Comparison of ENCODE assay signal across 12 mouse cellular contexts in the genomic region with DNA sequence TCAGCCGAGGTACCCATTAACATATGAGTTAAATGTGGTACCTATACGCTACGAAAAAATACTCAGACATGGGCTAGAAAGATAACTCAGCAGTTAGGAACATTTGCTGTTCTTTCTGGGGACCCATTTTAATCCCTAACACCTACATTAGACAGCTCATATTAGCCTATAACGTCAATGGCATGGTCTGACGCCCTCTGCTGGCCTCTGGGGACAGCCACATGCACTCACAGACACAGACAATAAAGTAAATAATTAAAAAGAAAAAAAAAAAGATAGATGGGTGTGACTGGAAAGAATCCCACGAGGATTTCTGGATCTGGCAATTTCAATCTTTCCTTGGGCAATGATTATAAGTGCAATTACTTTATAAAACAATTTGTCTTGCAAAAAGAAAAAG. TPM values are rescaled to one million over a fixed set of nuclear protein-coding genes. Genes with fewer than 3 reads are reported as not detected.
DNase-seq lines count a peak whose midpoint lies in the region; ATAC-seq and TF ChIP-seq lines count a peak whose summit lies in the region.
"Had no signal": no experiment of that assay in that cellular context is flagged by ENCODE, and none has a peak within 500 bp of the region (broad histone marks: within the 10 kb centered on the region; RNA-seq: fewer than 3 reads in every experiment).

No protein-coding gene starts in this region.

- H3K9me3 ChIP-seq in kidney, postnatal 0 days (replicated peaks; ENCODE audit: low read length), result no peaks in the 10 kb centered on the region
- H3K9me3 ChIP-seq in E14TG2a.4 (ENCODE audit: low read length), result no peaks in the 10 kb centered on the region
- H3K9me3 ChIP-seq in midbrain, embryonic 13.5 days, result no peaks in the 10 kb centered on the region
- H3K9me3 ChIP-seq: midbrain, embryonic 12.5 days had no signal

- whole genome bisulfite sequencing in kidney, postnatal 0 days, result 52% methylated on average over 6 of the region's 6 CpGs
- 48% methylated on average over 6 of the region's 6 CpGs for WGBS in midbrain, embryonic 13.5 days

- H3K9ac ChIP-seq in kidney, postnatal 0 days (ENCODE audit: low read depth, low read length), result no peak overlapping the region
- H3K9ac ChIP-seq in midbrain, embryonic 13.5 days (replicated peaks), result no peak overlapping the region
- H3K9ac ChIP-seq: midbrain, embryonic 12.5 days had no signal

- H3K4me1 ChIP-seq in kidney, postnatal 0 days (replicated peaks; ENCODE audit: insufficient read depth, low read length), result no peaks in the 10 kb centered on the region
- H3K4me1 ChIP-seq in E14TG2a.4 (replicated peaks; ENCODE audit: low read depth, low read length), result peaks cover under 1% of the 10 kb centered on the region
- no peaks in the 10 kb centered on the region for H3K4me1 ChIP-seq in midbrain, embryonic 13.5 days (replicated peaks)
- H3K4me1 ChIP-seq: midbrain, embryonic 12.5 days had no signal

- no peaks in the 10 kb centered on the region for H3K36me3 ChIP-seq in kidney, postnatal 0 days (ENCODE audit: insufficient read depth, low read length)
- no peaks in the 10 kb centered on the region for H3K36me3 ChIP-seq in E14TG2a.4 (ENCODE audit: insufficient read depth, low read length)
- H3K36me3 ChIP-seq in midbrain, embryonic 13.5 days, result no peaks in the 10 kb centered on the region
- H3K36me3 ChIP-seq: midbrain, embryonic 12.5 days had no signal

- no peak overlapping the region for H3K4me3 ChIP-seq in kidney, postnatal 0 days (replicated peaks; ENCODE audit: low read depth, low read length)
- H3K4me3 ChIP-seq in E14TG2a.4 (replicated peaks; ENCODE audit: low read length), result no peak overlapping the region
- no peak overlapping the region for H3K4me3 ChIP-seq in midbrain, embryonic 13.5 days (replicated peaks)
- H3K4me3 ChIP-seq: midbrain, embryonic 12.5 days had no signal

- no peak for ATAC-seq in kidney, postnatal 0 days (replicated peaks; ENCODE audit: low FRiP score, low read depth)
- ATAC-seq in midbrain, embryonic 13.5 days, result no peak

- H3K27ac ChIP-seq in kidney, postnatal 0 days, result no peak overlapping the region
- H3K27ac ChIP-seq in midbrain, embryonic 13.5 days, result no peak overlapping the region
- H3K27ac ChIP-seq: midbrain, embryonic 12.5 days had no signal

- TF ChIP-seq CTCF in kidney, postnatal 0 days (IDR thresholded peaks at IDR 0.05; ENCODE audit: low read depth), result peak; percentile 52; the same call in 1 of the 2 replicates
- TF ChIP-seq CTCF in E14TG2a.4 (conservative IDR thresholded peaks at IDR 0.05; ENCODE audit: low read length), result peak; percentile 80

- DNase-seq in kidney, postnatal 0 days (ENCODE audit: low spot score), result no peak
- DNase-seq in kidney, adult 11 months, result no peak
- peak; percentile 43 for DNase-seq in 416B (ENCODE audit: low read depth)
- peak; percentile 13 for DNase-seq in embryo, embryonic 10.5 days (ENCODE audit: low spot score)
- DNase-seq in ovary, postnatal 14 days (ENCODE audit: low spot score), result no peak
- DNase-seq in layer of hippocampus, postnatal 36 days, result no peak
- DNase-seq: adrenal gland, adult 8-10 months; right cerebral cortex, adult 18-20 months had no signal

- H3K4me2 ChIP-seq in kidney, postnatal 0 days (ENCODE audit: low read length), result no peak overlapping the region
- H3K4me2 ChIP-seq in midbrain, embryonic 13.5 days (replicated peaks), result no peak overlapping the region
- H3K4me2 ChIP-seq: midbrain, embryonic 12.5 days had no signal

- H3K27me3 ChIP-seq in kidney, postnatal 0 days (ENCODE audit: insufficient read depth, low read length), result no peaks in the 10 kb centered on the region
- H3K27me3 ChIP-seq in E14TG2a.4 (ENCODE audit: insufficient read depth, low read length), result no peaks in the 10 kb centered on the region
- H3K27me3 ChIP-seq in midbrain, embryonic 13.5 days, result no peaks in the 10 kb centered on the region
- H3K27me3 ChIP-seq: midbrain, embryonic 12.5 days had no signal

RNA-seq across cellular contexts. Expression of a gene that starts 30.5 kb away (rescaled TPM):
- 10.1 and 16.3 TPM in 2 replicates for polyA plus RNA-seq in kidney, postnatal 0 days (2015; fragmentation: Nextera tagmentation; extraction: Ambion mirVana)
- 1 to 10 TPM; 2.4 to 3.0 TPM for total RNA-seq in layer of hippocampus, postnatal 36 days (2021)
- 4.7 and 9.0 TPM in 2 replicates for polyA plus RNA-seq in midbrain, embryonic 13.5 days (2015; fragmentation: Nextera tagmentation; extraction: Ambion mirVana)
- total RNA-seq: hematopoietic stem cell, adult 5-6 weeks had no signal

RNA-seq across cellular contexts. Expression of a gene that starts 30.6 kb away (rescaled TPM):
- 41.6 and 43.0 TPM in 2 replicates for polyA plus RNA-seq in kidney, postnatal 0 days (2015; fragmentation: Nextera tagmentation; extraction: Ambion mirVana)
- 10 to 100 TPM; 15.6 to 15.7 TPM for total RNA-seq in layer of hippocampus, postnatal 36 days (2021)
- 27.4 and 28.2 TPM in 2 replicates for polyA plus RNA-seq in midbrain, embryonic 13.5 days (2015; fragmentation: Nextera tagmentation; extraction: Ambion mirVana)

RNA-seq across cellular contexts. Expression of a gene that starts 48.7 kb away (rescaled TPM):
- polyA plus RNA-seq in kidney, postnatal 0 days (2015; fragmentation: Nextera tagmentation; extraction: Ambion mirVana), result 27.3 and 29.8 TPM in 2 replicates
- total RNA-seq in layer of hippocampus, postnatal 36 days (2021), result 10 to 100 TPM; 59.6 to 61.6 TPM
- polyA plus RNA-seq in midbrain, embryonic 13.5 days (2015; fragmentation: Nextera tagmentation; extraction: Ambion mirVana), result 19.0 and 19.2 TPM in 2 replicates

Comparison
In these comparisons a context has a peak if more than half of its experiments do, and no peak if none do; other contexts are left out.
1. DNase-seq: peak in 416B (single experiment) and embryo, embryonic 10.5 days (single experiment); none in kidney, postnatal 0 days (single experiment), kidney, adult 11 months (single experiment), ovary, postnatal 14 days (single experiment) and layer of hippocampus, postnatal 36 days (0 of 2).